Mouse (Mus musculus) embryonic fibroblast, embryonic 13.5 days (primary cell): Measurements from ENCODE around the gene Myrip.

Experiments
- CTCF ChIP-seq: IDR thresholded peaks from 2 replicates; pipeline ENCODE4 v1.5.1; 2011; ENCODE audit warnings: mild to moderate bottlenecking, control low read depth, low read length, moderate library complexity, borderline replicate concordance; ENCODE audit not compliant: insufficient read depth
- POLR2A ChIP-seq: IDR thresholded peaks from 2 replicates; pipeline ENCODE4 v1.6.1; 2011; ENCODE audit warnings: low read depth, mild to moderate bottlenecking, control low read depth, low read length, moderate library complexity

DNA sequence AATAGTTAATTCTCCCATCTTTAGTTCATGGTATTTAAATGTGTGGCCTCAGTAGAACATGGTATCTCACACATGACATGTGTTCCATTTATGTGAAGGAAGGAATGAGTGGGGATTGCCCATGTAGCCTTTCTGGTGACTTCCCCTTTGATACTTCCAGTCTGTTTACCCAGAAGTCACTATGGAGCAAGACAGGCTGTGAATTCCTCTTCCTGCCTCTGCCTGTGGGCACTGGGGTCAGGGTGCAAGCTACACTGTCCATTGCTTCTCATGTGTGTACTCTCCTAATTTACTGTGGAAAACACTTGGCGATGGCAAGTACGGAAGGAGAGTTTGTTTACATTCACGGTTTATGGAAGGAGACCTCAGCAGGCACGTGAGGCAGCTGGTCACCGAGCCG is 55.2 kb downstream of the Myrip start:
- TF ChIP-seq CTCF, result no peak
- no peak for TF ChIP-seq POLR2A
